Mouse (Mus musculus): Measurements from ENCODE around the gene Itga3. TPM values are rescaled to one million over a fixed set of nuclear protein-coding genes. Genes with fewer than 3 reads are reported as not detected.

Gene Itga3
- total and polyA plus RNA-seq, 3 experiments = not detected

DNA sequence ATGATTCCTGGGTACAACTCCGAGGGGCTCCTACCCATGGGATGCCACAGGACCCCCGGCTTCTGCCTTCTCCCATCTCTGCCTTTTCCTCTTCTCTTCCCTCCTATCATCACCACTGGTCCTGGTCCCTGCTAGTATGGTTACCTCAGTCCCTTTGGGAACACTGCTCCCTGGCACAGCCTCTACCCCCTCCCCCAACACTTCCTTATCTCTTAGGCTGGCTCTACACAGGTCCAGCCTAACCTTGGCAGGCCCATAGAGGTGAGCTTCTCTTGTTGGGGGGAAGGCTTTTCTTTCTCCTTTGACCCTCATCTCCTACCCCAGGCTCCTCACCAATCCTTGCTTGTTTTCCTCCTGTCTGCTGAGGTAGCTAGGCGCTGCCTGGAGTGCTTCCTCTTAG is 61.1 kb downstream of the Itga3 start:
- no peak overlapping the region for H3K9ac ChIP-seq (ENCODE audit: control insufficient read depth, low read depth, low read length, poor library complexity, severe bottlenecking)
- no peak overlapping the region for H3K27ac ChIP-seq (ENCODE audit: control insufficient read depth, low read depth, low read length)
- peaks cover 12% of the 10 kb centered on the region for H3K79me2 ChIP-seq (ENCODE audit: control insufficient read depth, insufficient read depth, low read length, poor library complexity)
- peaks cover 8 to 32% of the 10 kb centered on the region in 2 experiments for H3K4me1 ChIP-seq (ENCODE audit: control insufficient read depth in 1 of 2, insufficient read depth in 2 of 2, low read length in 2 of 2)
- DNase-seq (ENCODE audit: low read depth, low spot score) = no peak
- peaks cover 2 to 21% of the 10 kb centered on the region in 2 experiments for H3K36me3 ChIP-seq (ENCODE audit: control insufficient read depth in 1 of 2, insufficient read depth in 2 of 2, low read length in 2 of 2)
- no peak for TF ChIP-seq ETS1 (IDR thresholded peaks at IDR 0.05; ENCODE audit: low read depth, low read length)
- TF ChIP-seq MXI1 (IDR thresholded peaks at IDR 0.05; ENCODE audit: low read depth, low read length) = no peak
- no peak for TF ChIP-seq NELFE (IDR thresholded peaks at IDR 0.05; ENCODE audit: low read depth, low read length)
- no peak for TF ChIP-seq NRF1 (IDR thresholded peaks at IDR 0.05; ENCODE audit: insufficient read depth, low read depth, low read length, poor library complexity, severe bottlenecking)
- TF ChIP-seq MYB (IDR thresholded peaks at IDR 0.05; ENCODE audit: low read depth, low read length) = no peak
- no peak for TF ChIP-seq EP300 (IDR thresholded peaks at IDR 0.05; ENCODE audit: low read depth in 1 of 2, low read length in 2 of 2)
- no peak for TF ChIP-seq UBTF (IDR thresholded peaks at IDR 0.05; ENCODE audit: borderline replicate concordance, insufficient read depth, low read depth, low read length)
- TF ChIP-seq MYC (IDR thresholded peaks at IDR 0.05; ENCODE audit: low read depth, low read length) = no peak
- no peaks in the 10 kb centered on the region for H3K9me3 ChIP-seq (replicated peaks; ENCODE audit: insufficient read depth, low read length)
- H3K4me3 ChIP-seq (ENCODE audit: control insufficient read depth in 1 of 2, insufficient read depth in 1 of 2, low read depth in 2 of 2, low read length in 2 of 2) = no peak overlapping the region
- no peaks in the 10 kb centered on the region for H3K27me3 ChIP-seq (ENCODE audit: control insufficient read depth in 1 of 2, insufficient read depth in 2 of 2, low read length in 2 of 2)

DNA sequence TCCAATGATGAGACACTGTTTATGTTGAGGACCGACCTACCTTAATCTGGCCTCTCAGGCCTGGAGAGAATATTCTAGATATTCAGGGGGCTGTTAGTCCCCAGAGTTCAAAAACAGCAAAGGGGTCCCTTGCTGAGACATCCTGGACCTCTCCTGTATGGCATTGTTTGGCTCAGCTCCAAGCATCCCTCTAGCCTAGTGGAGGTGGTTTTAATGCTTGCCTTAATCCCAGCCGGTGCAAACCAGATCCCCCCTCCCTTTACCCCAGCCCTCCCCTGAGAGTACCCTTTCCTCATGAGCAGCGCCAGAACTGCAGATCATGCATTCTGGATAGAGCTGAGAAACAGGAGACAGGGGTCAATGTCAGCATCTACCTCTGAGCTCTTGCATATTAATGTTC is 64.1 kb downstream of the Itga3 start:
- peak overlapping the region; percentile 92 for H3K27ac ChIP-seq (ENCODE audit: control insufficient read depth, low read depth, low read length)
- TF ChIP-seq EP300 (IDR thresholded peaks at IDR 0.05; ENCODE audit: low read depth in 1 of 2, low read length in 2 of 2) (no peak), CHD2 (IDR thresholded peaks at IDR 0.05; ENCODE audit: low read length) (no peak), MEF2A (IDR thresholded peaks at IDR 0.05; ENCODE audit: extremely low read depth, insufficient replicate concordance, low read depth, low read length, poor library complexity, severe bottlenecking) (no peak), NELFE (IDR thresholded peaks at IDR 0.05; ENCODE audit: low read depth, low read length) (no peak), ZC3H11A (IDR thresholded peaks at IDR 0.05; ENCODE audit: low read depth, low read length) (no peak), E2F4 (IDR thresholded peaks at IDR 0.05; ENCODE audit: borderline replicate concordance, low read depth, low read length) (no peak), RAD21 (IDR thresholded peaks at IDR 0.05; ENCODE audit: low read depth, low read length) (no peak), HCFC1 (IDR thresholded peaks at IDR 0.05; ENCODE audit: low read depth, low read length) (no peak)
- peaks cover 8 to 48% of the 10 kb centered on the region in 2 experiments for H3K4me1 ChIP-seq (ENCODE audit: control insufficient read depth in 1 of 2, insufficient read depth in 2 of 2, low read length in 2 of 2)
- no peak for DNase-seq (ENCODE audit: low read depth, low spot score)
- peak overlapping the region; percentile 15 for H3K9ac ChIP-seq (ENCODE audit: control insufficient read depth, low read depth, low read length, poor library complexity, severe bottlenecking)
- peaks cover 25% of the 10 kb centered on the region for H3K79me2 ChIP-seq (ENCODE audit: control insufficient read depth, insufficient read depth, low read length, poor library complexity)
- peaks cover 0 to 31% of the 10 kb centered on the region in 2 experiments for H3K36me3 ChIP-seq (ENCODE audit: control insufficient read depth in 1 of 2, insufficient read depth in 2 of 2, low read length in 2 of 2)
- no peaks in the 10 kb centered on the region for H3K27me3 ChIP-seq (ENCODE audit: control insufficient read depth in 1 of 2, insufficient read depth in 2 of 2, low read length in 2 of 2)
- H3K4me3 ChIP-seq (ENCODE audit: control insufficient read depth in 1 of 2, insufficient read depth in 1 of 2, low read depth in 2 of 2, low read length in 2 of 2) = peak overlapping the region; percentile 4 to 6; a peak in 2 of 4 replicates
- H3K9me3 ChIP-seq (replicated peaks; ENCODE audit: insufficient read depth, low read length) = no peaks in the 10 kb centered on the region

Data from MEL (cell line).